Mouse (Mus musculus) layer of hippocampus, postnatal 36 days (tissue): Measurements from ENCODE around the gene Agbl4. TPM values are rescaled to one million over a fixed set of nuclear protein-coding genes. Genes with fewer than 3 reads are reported as not detected.

Source experiments
- DNase-seq, 2 experiments: peaks; one replicate each; pipeline ENCODE4 v3.0.0; 2022
- total RNA-seq, 2 experiments: library from RNA; stranded (reverse); gene quantifications; 2 replicates each; pipeline ENCODE4 v1.2.3; 2021

Agbl4 gene
- 10 to 100 TPM; 12.6 to 13.0 TPM for total RNA-seq

GRCm38 (mm10) chr4:110397618-110398045 lies at the start of gene Agbl4:
Gene Agbl4 (plus strand): TSS chr4:110397661.
- peak; percentile 71 to 75 for DNase-seq

GRCm38 (mm10) chr4:110350856-110351177 lies 46.6 kb upstream of the Agbl4 start:
- peak; percentile 2 to 3 for DNase-seq

GRCm38 (mm10) chr4:110351178-110352000 lies 46.1 kb upstream of the Agbl4 start, which contains the start of gene Elavl4:
Gene Elavl4 (minus strand): TSS chr4:110351909.
- DNase-seq = peak; percentile 66 to 72

GRCm38 (mm10) chr4:110352001-110352369 lies 45.5 kb upstream of the Agbl4 start:
- DNase-seq = no peak

GRCm38 (mm10) chr4:110360568-110360967 lies 36.9 kb upstream of the Agbl4 start:
- no peak for DNase-seq

- no peak for DNase-seq
These were observed 1.2 kb upstream of the Agbl4 start for GRCm38 (mm10) chr4:110396221-110396620.

GRCm38 (mm10) chr4:110420306-110420705 lies 22.8 kb downstream of the Agbl4 start:
- DNase-seq = no peak

- DNase-seq = no peak
These were observed 30.2 kb downstream of the Agbl4 start for GRCm38 (mm10) chr4:110427653-110428052.

GRCm38 (mm10) chr4:110494371-110494770 lies 96.9 kb downstream of the Agbl4 start:
- DNase-seq = no peak

- peak; percentile 2 to 6 for DNase-seq
These were observed 132.3 kb downstream of the Agbl4 start for GRCm38 (mm10) chr4:110529804-110530203.

GRCm38 (mm10) chr4:110549223-110549622 lies 151.8 kb downstream of the Agbl4 start:
- no peak for DNase-seq

GRCm38 (mm10) chr4:110597726-110598283 lies 200.3 kb downstream of the Agbl4 start:
- DNase-seq = no peak

- DNase-seq = no peak
These were observed 244.0 kb downstream of the Agbl4 start for GRCm38 (mm10) chr4:110641417-110641816.

GRCm38 (mm10) chr4:110662940-110663339 lies 265.5 kb downstream of the Agbl4 start:
- DNase-seq = no peak

- DNase-seq = no peak
These were observed 276.7 kb downstream of the Agbl4 start for GRCm38 (mm10) chr4:110674121-110674520.

GRCm38 (mm10) chr4:110735141-110735540 lies 337.7 kb downstream of the Agbl4 start:
- no peak for DNase-seq

- DNase-seq = peak in 1 of 2 experiments; percentile 13
These were observed 360.5 kb downstream of the Agbl4 start for GRCm38 (mm10) chr4:110757941-110758340.

- DNase-seq = no peak
These were observed 391.1 kb downstream of the Agbl4 start for GRCm38 (mm10) chr4:110788596-110788995.

- peak; percentile 8 to 31 for DNase-seq
These were observed 402.4 kb downstream of the Agbl4 start for GRCm38 (mm10) chr4:110799902-110800301.

GRCm38 (mm10) chr4:110810947-110811346 lies 413.5 kb downstream of the Agbl4 start:
- no peak for DNase-seq

GRCm38 (mm10) chr4:110832776-110833175 lies 435.3 kb downstream of the Agbl4 start:
- no peak for DNase-seq

GRCm38 (mm10) chr4:110879719-110880443 lies 482.4 kb downstream of the Agbl4 start:
- peak in 1 of 2 experiments; percentile 7 for DNase-seq

GRCm38 (mm10) chr4:110916061-110916460 lies 518.6 kb downstream of the Agbl4 start:
- DNase-seq = peak; percentile 29
